Mouse (Mus musculus): ENCODE measurements at regions not wholly inside any gene's neighbourhood (a gene's known extent, or its start where the extent isn't known, plus 50 kb on each side); places are given as distances from the start of the nearest gene placed in this dataset.
A peak's percentile ranks its signal among the peaks of the same experiment; 100 is the strongest.

DNA sequence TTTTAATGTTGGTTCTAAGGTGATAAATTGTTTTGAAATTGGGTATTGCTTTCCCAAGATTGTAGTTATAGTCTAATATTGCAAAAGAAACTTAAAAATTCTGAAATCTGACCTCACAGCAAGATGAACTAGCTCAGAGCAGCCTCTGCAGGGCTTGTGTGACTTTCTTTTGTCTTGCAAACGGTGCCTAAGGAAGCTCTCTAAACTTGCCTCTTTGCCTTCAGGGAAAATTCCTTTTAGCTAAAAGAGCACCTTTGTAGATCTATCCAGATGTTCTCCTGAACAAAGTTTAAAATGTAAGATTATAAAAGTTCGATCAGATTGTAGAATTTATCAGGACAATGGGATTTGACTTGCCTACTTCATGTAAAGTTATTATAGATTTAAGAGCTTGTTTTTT, 160.8 kb upstream of the Cntn3 start:
- Histone ChIP-seq H3K9ac (ENCODE audit: low read depth, poor library complexity, severe bottlenecking) (no peak overlapping the region), H3K4me3 (ENCODE audit: low read depth, low read length) (no peak overlapping the region), H3K36me3 (ENCODE audit: control insufficient read depth, insufficient read depth, low read length, poor library complexity, severe bottlenecking) (no peaks in the 10 kb centered on the region), H3K27ac (ENCODE audit: insufficient read depth, low read length) (no peak overlapping the region), H3K4me1 (ENCODE audit: control insufficient read depth, insufficient read depth, low read length) (peaks cover 5% of the 10 kb centered on the region), H3K9me3 (replicated peaks; ENCODE audit: control insufficient read depth, insufficient read depth, low read length, poor library complexity, severe bottlenecking) (no peaks in the 10 kb centered on the region), H3K27me3 (ENCODE audit: control insufficient read depth, insufficient read depth, low read length, poor library complexity, severe bottlenecking) (no peaks in the 10 kb centered on the region)
- no peak for TF ChIP-seq CTCF (IDR thresholded peaks at IDR 0.05; ENCODE audit: low read depth, low read length)
- TF ChIP-seq EP300 (IDR thresholded peaks at IDR 0.05; ENCODE audit: insufficient read depth, low read depth, low read length): no peak
- no peak for TF ChIP-seq POLR2A (IDR thresholded peaks at IDR 0.05; ENCODE audit: insufficient read depth, low read length)

DNA sequence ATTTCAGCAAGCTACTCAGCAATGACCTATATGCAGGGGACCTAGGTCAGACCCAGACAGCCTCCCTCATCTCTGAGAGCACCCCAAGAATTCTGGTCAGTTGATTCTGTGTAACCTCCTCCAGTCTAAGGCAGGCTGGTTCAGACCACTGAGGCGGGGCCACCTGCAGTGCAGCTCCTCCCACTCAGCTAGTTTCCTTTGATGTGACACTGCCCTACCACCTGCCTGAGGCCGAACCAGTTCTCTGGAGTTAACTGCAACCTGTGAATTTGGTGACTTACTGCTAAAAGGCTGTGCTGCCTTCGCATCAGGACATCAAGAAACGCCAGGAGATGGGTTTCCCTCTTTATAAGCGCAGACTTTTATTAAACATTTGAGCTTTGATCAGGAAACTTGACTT, 159.1 kb upstream of the Cntn3 start:
- Histone ChIP-seq H3K9ac (ENCODE audit: low read depth, poor library complexity, severe bottlenecking) (no peak overlapping the region), H3K27ac (ENCODE audit: insufficient read depth, low read length) (0 out of 2 replicates have a peak overlapping the region, but pooled peaks have one; percentile 25), H3K36me3 (ENCODE audit: control insufficient read depth, insufficient read depth, low read length, poor library complexity, severe bottlenecking) (no peaks in the 10 kb centered on the region), H3K4me3 (ENCODE audit: low read depth, low read length) (no peak overlapping the region), H3K27me3 (ENCODE audit: control insufficient read depth, insufficient read depth, low read length, poor library complexity, severe bottlenecking) (no peaks in the 10 kb centered on the region), H3K4me1 (ENCODE audit: control insufficient read depth, insufficient read depth, low read length) (no peaks in the 10 kb centered on the region), H3K9me3 (replicated peaks; ENCODE audit: control insufficient read depth, insufficient read depth, low read length, poor library complexity, severe bottlenecking) (no peaks in the 10 kb centered on the region)
- 0 out of 2 replicates have a peak, but pooled peaks have one; percentile 77 for TF ChIP-seq EP300 (IDR thresholded peaks at IDR 0.05; ENCODE audit: insufficient read depth, low read depth, low read length)
- TF ChIP-seq CTCF (IDR thresholded peaks at IDR 0.05; ENCODE audit: low read depth, low read length): no peak

DNA sequence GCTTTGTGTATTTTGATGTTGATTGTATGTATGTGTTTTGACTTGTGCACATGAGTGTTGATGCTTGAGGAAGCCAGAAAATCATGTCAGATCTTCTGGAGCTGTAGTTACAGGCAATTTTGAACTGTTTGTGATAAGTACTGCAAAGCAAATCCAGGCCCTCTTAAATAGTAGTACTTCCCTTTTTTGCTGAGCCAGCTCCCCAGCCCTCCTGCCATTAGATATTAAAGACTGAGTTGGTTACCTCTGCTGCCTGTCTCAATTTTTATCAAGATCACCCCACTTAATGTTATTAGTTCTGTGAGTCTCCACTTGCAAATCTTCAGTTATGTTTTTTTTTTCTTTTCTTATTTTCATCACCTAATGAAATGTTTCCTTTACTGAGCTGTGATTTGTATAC, 152.8 kb upstream of the Cntn3 start:
- no peaks in the 10 kb centered on the region for H3K9me3 ChIP-seq (replicated peaks; ENCODE audit: control insufficient read depth, insufficient read depth, low read length, poor library complexity, severe bottlenecking)
- H3K36me3 ChIP-seq (ENCODE audit: control insufficient read depth, insufficient read depth, low read length, poor library complexity, severe bottlenecking): no peaks in the 10 kb centered on the region
- no peak overlapping the region for H3K4me3 ChIP-seq (ENCODE audit: low read depth, low read length)
- H3K9ac ChIP-seq (ENCODE audit: low read depth, poor library complexity, severe bottlenecking): no peak overlapping the region
- no peaks in the 10 kb centered on the region for H3K27me3 ChIP-seq (ENCODE audit: control insufficient read depth, insufficient read depth, low read length, poor library complexity, severe bottlenecking)
- no peak overlapping the region for H3K27ac ChIP-seq (ENCODE audit: insufficient read depth, low read length)
- TF ChIP-seq EP300 (IDR thresholded peaks at IDR 0.05; ENCODE audit: insufficient read depth, low read depth, low read length) (no peak), POLR2A (IDR thresholded peaks at IDR 0.05; ENCODE audit: insufficient read depth, low read length) (no peak), CTCF (IDR thresholded peaks at IDR 0.05; ENCODE audit: low read depth, low read length) (no peak)
- no peaks in the 10 kb centered on the region for H3K4me1 ChIP-seq (ENCODE audit: control insufficient read depth, insufficient read depth, low read length)

DNA sequence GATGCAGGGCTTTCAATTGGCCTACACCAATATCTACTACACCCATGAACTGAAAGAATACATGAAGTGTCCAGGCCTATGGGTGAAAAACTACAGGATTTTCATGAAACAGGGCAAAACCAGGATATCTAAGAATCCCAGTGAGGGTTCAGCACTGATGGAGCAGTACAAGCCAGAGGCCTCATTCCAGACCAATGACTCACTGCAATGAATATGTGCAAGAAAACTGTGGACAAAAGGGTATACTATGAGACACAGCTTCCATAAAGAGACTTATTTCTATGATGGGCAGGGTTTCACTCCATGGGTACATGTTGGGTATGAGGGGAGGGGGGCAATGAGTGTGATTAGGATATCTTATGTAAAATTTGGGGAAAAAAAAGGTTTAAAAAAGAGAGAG, 151.4 kb upstream of the Cntn3 start:
- H3K27ac ChIP-seq (ENCODE audit: insufficient read depth, low read length): no peak overlapping the region
- TF ChIP-seq POLR2A (IDR thresholded peaks at IDR 0.05; ENCODE audit: insufficient read depth, low read length) (no peak), EP300 (IDR thresholded peaks at IDR 0.05; ENCODE audit: insufficient read depth, low read depth, low read length) (no peak), CTCF (IDR thresholded peaks at IDR 0.05; ENCODE audit: low read depth, low read length) (no peak)
- H3K4me3 ChIP-seq (ENCODE audit: low read depth, low read length): no peak overlapping the region
- no peaks in the 10 kb centered on the region for H3K27me3 ChIP-seq (ENCODE audit: control insufficient read depth, insufficient read depth, low read length, poor library complexity, severe bottlenecking)
- H3K4me1 ChIP-seq (ENCODE audit: control insufficient read depth, insufficient read depth, low read length): no peaks in the 10 kb centered on the region
- H3K36me3 ChIP-seq (ENCODE audit: control insufficient read depth, insufficient read depth, low read length, poor library complexity, severe bottlenecking): no peaks in the 10 kb centered on the region
- no peak overlapping the region for H3K9ac ChIP-seq (ENCODE audit: low read depth, poor library complexity, severe bottlenecking)
- no peaks in the 10 kb centered on the region for H3K9me3 ChIP-seq (replicated peaks; ENCODE audit: control insufficient read depth, insufficient read depth, low read length, poor library complexity, severe bottlenecking)

DNA sequence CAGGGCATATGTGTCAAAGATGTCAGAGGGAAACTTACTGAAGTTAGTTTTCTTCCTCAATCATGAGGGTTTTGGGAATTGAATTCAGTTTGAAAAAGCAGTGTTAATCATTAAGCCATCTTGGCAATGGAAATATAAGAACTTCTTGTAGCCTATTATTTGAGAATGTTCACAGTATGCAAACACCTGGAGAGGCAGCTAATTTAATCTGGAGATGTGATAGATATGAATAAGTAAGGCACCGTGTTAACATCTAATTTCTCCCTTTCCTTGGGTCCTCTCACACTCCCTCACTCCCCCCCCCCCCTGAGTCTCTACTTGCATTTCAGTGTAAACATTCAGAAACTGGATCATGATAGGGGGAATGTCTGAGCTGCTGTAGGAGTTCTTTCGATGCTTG, 134.0 kb upstream of the Cntn3 start:
- H3K4me3 ChIP-seq (ENCODE audit: low read depth, low read length): no peak overlapping the region
- no peak overlapping the region for H3K9ac ChIP-seq (ENCODE audit: low read depth, poor library complexity, severe bottlenecking)
- no peaks in the 10 kb centered on the region for H3K27me3 ChIP-seq (ENCODE audit: control insufficient read depth, insufficient read depth, low read length, poor library complexity, severe bottlenecking)
- TF ChIP-seq CTCF (IDR thresholded peaks at IDR 0.05; ENCODE audit: low read depth, low read length): no peak
- TF ChIP-seq EP300 (IDR thresholded peaks at IDR 0.05; ENCODE audit: insufficient read depth, low read depth, low read length): no peak
- TF ChIP-seq POLR2A (IDR thresholded peaks at IDR 0.05; ENCODE audit: insufficient read depth, low read length): no peak
- H3K36me3 ChIP-seq (ENCODE audit: control insufficient read depth, insufficient read depth, low read length, poor library complexity, severe bottlenecking): no peaks in the 10 kb centered on the region
- no peak overlapping the region for H3K27ac ChIP-seq (ENCODE audit: insufficient read depth, low read length)
- H3K9me3 ChIP-seq (replicated peaks; ENCODE audit: control insufficient read depth, insufficient read depth, low read length, poor library complexity, severe bottlenecking): no peaks in the 10 kb centered on the region
- no peaks in the 10 kb centered on the region for H3K4me1 ChIP-seq (ENCODE audit: control insufficient read depth, insufficient read depth, low read length)
